Mouse (Mus musculus) heart, adult 18-20 months (tissue): Measurements from ENCODE around the gene Crybb1. TPM values are rescaled to one million over a fixed set of nuclear protein-coding genes. Genes with fewer than 3 reads are reported as not detected.
A peak's percentile ranks its signal among the peaks of the same experiment; 100 is the strongest.

Experiments
- DNase-seq, 2 experiments: peaks; one replicate each; pipeline ENCODE4 v3.0.0; 2021 to 2022; ENCODE audit warnings: mixed read lengths in 1 of 2
- total RNA-seq, 2 experiments: library from RNA; stranded (reverse); gene quantifications; 2 replicates each; pipeline ENCODE4 v1.2.3; 2021

Crybb1 gene
- total RNA-seq, 2 experiments from 2014 or later = 2.0 to 3.1 TPM

DNA sequence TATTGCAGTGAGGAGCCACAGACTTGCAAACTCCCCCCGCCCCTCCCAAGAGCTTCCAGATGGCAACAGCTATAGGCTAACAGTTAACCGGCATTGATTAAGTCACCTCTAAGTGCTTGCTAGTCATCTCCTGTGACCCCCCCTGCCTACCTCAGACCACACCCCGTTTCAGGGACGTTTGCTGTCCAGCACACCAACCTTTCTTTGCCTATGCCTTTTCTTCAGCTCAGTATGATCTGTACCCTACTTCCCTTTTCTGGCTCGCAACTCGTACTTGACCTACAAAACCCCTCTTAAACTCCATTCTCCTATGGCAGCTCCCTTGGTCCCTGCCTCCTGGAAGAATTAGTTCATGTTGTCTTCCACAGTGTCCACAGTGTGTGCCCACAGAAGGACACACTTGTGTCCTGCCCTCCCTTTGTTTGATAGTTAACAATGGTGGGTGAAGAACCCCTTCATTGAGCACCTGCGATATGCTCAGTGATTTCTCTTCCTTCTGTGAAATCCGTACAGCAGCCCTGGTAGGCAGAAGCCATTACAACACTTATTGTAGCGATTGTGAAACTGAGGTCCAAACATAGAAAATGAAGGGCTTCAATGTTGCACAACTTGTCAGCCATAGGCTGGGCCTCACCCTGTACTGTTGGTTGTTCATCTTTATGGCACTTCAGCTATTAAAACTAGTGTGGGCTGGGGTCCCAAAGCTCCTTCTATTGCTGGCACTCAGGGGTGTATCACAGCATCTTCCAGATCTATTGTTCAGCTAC is 10.6 kb downstream of the Crybb1 start:
- DNase-seq = no peak

- no peak for DNase-seq
Measured at GRCm38 (mm10) chr5:112270764-112271541, 15.3 kb downstream of the Crybb1 start.

GRCm38 (mm10) chr5:112272934-112273333 is 17.3 kb downstream of the Crybb1 start:
- no peak for DNase-seq

- DNase-seq = no peak
Measured at GRCm38 (mm10) chr5:112273746-112274463, 18.3 kb downstream of the Crybb1 start.

GRCm38 (mm10) chr5:112275021-112275804 is 19.6 kb downstream of the Crybb1 start:
- no peak for DNase-seq

DNA sequence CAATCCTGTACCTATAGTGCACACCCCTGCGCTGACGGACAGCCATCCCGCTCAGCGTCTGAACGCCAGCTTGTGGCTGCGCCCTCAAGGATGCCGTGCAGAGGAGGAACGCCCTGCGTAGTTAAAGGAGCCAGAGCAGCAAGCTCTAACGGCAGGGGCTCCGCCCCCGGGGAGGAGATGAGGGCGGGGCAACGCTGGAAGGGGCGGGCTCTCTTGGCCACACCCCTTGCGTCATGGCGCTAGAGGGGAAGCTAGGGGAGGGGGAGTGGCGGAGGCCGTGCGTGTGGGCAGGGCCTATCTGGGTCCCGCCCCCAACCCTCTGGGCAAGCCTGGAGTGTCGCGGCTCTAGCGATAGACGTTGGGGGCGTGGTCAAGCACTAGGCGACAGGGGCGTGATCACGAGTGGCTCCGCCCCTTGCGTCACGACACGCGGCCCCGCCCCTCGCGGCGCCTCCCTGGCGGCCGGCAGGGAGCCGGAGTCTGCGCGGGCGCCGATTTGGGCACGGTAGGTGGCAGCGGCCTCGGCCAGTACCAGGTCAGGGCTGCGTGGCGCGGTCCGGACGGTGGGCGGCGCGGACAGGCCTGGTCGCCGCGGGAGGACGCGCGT is 20.8 kb downstream of the Crybb1 start, which contains the start of gene Tpst2:
Tpst2 (plus strand) TSS at position 425 of the 607 bp plus-strand sequence.
- DNase-seq = peak; percentile 100

DNA sequence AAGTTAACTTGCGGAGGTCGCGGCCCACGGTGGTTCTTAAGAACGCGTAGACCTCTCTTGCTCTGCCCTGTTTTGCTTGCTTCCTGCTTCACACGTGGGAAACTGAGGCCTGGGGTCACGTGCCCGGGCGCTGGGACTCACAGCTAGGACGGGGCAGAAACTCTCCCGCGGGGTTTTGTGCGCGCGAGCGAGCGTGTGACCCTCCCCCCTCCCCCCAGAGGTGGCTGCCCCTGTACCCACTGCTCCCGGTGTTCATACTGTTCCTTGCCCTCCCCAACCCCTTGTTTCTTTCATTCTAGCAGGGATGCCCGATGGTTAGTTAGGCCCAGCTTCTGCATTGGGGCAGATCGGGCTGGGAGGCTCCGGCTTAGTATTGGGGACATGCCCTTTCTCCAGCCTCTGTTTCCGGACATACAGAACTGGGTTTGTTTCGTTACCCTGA is 21.3 kb downstream of the Crybb1 start:
- DNase-seq = peak in 1 of 2 experiments; percentile 65

- DNase-seq = peak in 1 of 2 experiments; percentile 16
Measured at GRCm38 (mm10) chr5:112277906-112278470, 22.4 kb downstream of the Crybb1 start.

DNA sequence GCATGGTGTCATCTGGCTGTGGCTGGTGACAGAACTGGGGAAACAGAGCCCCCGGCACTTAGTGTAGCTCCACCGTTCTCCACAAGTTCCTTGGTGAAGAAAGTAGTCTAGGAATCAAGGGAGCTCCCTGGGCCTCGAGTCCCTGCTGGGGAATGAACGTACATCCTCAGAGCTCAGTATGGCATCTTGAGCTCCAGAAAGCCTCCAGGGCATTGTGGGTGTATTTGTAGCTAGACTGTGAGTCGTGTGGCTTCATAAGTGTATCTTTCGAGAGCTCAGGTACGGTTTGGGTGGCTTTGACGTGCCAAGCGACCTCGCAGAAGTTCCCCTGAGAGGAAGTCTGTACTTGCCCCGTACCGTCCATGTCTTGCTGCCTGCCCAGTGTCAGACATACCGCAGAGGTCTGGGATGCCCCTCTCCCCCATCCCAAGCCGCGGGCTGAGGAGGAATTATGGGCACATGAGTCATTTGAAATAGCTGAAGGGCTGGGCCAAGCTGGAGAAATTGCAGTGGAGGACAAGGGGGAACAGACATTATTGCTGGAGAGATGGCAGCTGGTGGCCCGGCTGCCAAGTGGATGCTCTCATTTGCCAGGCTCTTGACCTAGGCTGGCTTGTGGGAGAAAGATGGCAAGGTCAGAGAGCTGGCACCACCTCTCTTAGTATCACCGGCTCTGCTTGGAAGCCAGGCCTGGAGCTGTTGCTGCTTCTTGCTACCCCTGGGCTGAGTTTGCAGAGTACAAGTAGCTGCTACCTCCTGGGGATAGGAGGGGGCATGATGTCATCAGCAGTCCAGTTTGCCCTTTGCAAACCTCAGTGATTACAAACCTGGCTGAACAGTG is 23.8 kb downstream of the Crybb1 start:
- DNase-seq = peak; percentile 57 to 77

DNA sequence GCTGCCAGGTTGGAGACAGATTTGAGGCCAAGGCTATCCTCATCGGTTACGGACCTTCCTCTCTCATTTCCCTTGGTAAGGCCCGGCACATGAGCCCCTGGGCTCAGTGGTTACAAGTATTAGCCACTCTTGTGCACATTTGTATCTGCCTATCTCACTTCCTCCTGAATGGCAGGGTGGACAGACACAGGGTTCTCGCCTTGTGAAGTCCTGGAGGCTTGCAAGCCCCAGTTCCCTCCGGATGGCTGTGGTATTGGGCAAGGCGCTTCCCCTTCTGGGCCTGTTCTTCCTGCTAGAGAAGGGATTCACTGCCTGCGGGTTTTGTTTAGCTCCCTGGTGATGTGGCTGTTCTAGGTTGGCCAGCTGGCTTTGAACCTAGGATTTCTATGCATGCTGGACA is 24.5 kb downstream of the Crybb1 start:
- peak; percentile 47 to 78 for DNase-seq

- peak in 1 of 2 experiments; percentile 18 for DNase-seq
Measured at GRCm38 (mm10) chr5:112280863-112281660, 25.4 kb downstream of the Crybb1 start.

DNA sequence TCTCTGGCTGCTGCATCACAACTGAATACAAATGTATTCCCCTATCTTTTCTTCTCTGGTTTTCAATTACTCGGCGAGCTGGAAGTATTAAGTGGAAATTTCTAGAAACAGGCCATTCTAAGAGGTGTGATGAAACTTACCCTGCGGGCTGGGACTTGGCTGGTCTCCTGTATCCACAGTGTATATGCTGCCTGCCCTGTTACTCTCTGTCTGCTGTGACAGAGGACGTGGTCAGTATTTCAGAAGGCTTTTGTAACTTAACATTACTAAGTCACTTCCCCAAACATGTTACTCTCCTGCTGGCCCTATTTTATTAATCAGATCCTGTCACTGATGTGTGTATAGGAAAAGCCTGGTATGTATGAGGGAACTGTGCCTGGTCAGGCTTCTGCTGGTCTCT is 26.1 kb downstream of the Crybb1 start:
- no peak for DNase-seq

GRCm38 (mm10) chr5:112282123-112282779 is 26.6 kb downstream of the Crybb1 start:
- no peak for DNase-seq

GRCm38 (mm10) chr5:112282780-112283482 is 27.3 kb downstream of the Crybb1 start:
- DNase-seq = peak in 1 of 2 experiments; percentile 58

GRCm38 (mm10) chr5:112283543-112284202 is 28.1 kb downstream of the Crybb1 start:
- DNase-seq = peak; percentile 63 to 84

- no peak for DNase-seq
Measured at GRCm38 (mm10) chr5:112284203-112284582, 28.6 kb downstream of the Crybb1 start.

DNA sequence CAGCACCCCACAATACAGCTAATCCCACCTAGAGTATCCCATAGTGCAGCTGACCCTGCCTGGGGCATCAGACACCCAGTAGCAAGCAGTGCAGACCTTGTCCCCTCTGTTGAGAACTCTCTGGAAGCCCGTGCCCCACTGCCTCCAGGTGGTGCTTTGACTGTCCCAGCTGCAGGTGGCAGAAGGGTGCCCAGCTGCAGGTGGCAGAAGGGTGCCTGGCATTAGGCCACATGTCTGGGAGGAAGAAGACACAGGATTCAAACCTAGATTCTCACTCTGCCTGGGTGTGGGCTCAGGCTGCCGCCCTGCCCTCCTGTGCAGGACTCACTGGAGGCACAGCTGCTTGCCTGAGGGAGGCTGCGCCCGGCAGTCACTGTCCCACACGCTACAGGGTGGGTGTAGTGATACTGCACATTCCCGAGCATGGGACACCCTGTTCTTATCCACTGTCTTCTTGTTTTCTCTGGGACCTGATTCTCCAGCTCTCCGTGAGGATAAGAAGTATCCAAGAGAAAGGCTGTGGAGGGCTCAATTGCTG is 30.0 kb downstream of the Crybb1 start:
- DNase-seq = no peak
